Mouse (Mus musculus) urinary bladder, postnatal 10 days (tissue): ENCODE measurements around the gene Bicra.

Experiments
- DNase-seq: peaks from one replicate; pipeline ENCODE4 v3.0.0; 2022; ENCODE audit warnings: low spot score

The Bicra gene

GRCm38 (mm10) chr7:15969674-15970073, 78.0 kb downstream of the Bicra start:
- DNase-seq, result no peak

GRCm38 (mm10) chr7:15968322-15968721, 79.4 kb downstream of the Bicra start:
- DNase-seq, result no peak

- DNase-seq, result peak; percentile 50
These were observed 80.4 kb downstream of the Bicra start, which contains the start of gene Ehd2 for GRCm38 (mm10) chr7:15967312-15967711. Gene Ehd2 (minus strand): TSS chr7:15967567.

GRCm38 (mm10) chr7:15966489-15966888, 81.2 kb downstream of the Bicra start:
- DNase-seq, result no peak

- no peak for DNase-seq
These were observed 83.7 kb downstream of the Bicra start for GRCm38 (mm10) chr7:15963798-15964652.

GRCm38 (mm10) chr7:15962311-15963288, 85.1 kb downstream of the Bicra start:
- DNase-seq, result peak; percentile 49

GRCm38 (mm10) chr7:15961798-15962197, 85.9 kb downstream of the Bicra start:
- DNase-seq, result no peak

GRCm38 (mm10) chr7:15961239-15961638, 86.5 kb downstream of the Bicra start:
- DNase-seq, result no peak

- DNase-seq, result no peak
These were observed 87.0 kb downstream of the Bicra start for GRCm38 (mm10) chr7:15960691-15961090.

- no peak for DNase-seq
These were observed 91.6 kb downstream of the Bicra start for GRCm38 (mm10) chr7:15956143-15956542.

GRCm38 (mm10) chr7:15955509-15955908, 92.2 kb downstream of the Bicra start:
- DNase-seq, result no peak

GRCm38 (mm10) chr7:15954978-15955443, 92.7 kb downstream of the Bicra start:
- DNase-seq, result no peak

GRCm38 (mm10) chr7:15954436-15954835, 93.3 kb downstream of the Bicra start:
- no peak for DNase-seq

GRCm38 (mm10) chr7:15953307-15954074, 94.2 kb downstream of the Bicra start:
- no peak for DNase-seq

- no peak for DNase-seq
These were observed 95.3 kb downstream of the Bicra start for GRCm38 (mm10) chr7:15952416-15952815.

- DNase-seq, result no peak
These were observed 97.7 kb downstream of the Bicra start for GRCm38 (mm10) chr7:15950008-15950407.

- DNase-seq, result no peak
These were observed 98.4 kb downstream of the Bicra start for GRCm38 (mm10) chr7:15949216-15949790.

- peak; percentile 70 for DNase-seq
These were observed 99.3 kb downstream of the Bicra start for GRCm38 (mm10) chr7:15948381-15948941.

GRCm38 (mm10) chr7:15947653-15948260, 100.0 kb downstream of the Bicra start:
- DNase-seq, result no peak

GRCm38 (mm10) chr7:15945721-15946536, 101.8 kb downstream of the Bicra start, which contains the start of gene Nop53:
Gene Nop53 (minus strand): TSS chr7:15946074.
- peak; percentile 62 for DNase-seq
